Mouse (Mus musculus): ENCODE measurements at regions not wholly inside any gene's neighbourhood (a gene's known extent, or its start where the extent isn't known, plus 50 kb on each side); places are given as distances from the start of the nearest gene placed in this dataset.
A peak's percentile ranks its signal among the peaks of the same experiment; 100 is the strongest.
"Not testable (repeated sequence)": the region's sequence is repeated elsewhere in the genome, so short reads cannot be mapped to it uniquely, and the experiment has no call there.

DNA sequence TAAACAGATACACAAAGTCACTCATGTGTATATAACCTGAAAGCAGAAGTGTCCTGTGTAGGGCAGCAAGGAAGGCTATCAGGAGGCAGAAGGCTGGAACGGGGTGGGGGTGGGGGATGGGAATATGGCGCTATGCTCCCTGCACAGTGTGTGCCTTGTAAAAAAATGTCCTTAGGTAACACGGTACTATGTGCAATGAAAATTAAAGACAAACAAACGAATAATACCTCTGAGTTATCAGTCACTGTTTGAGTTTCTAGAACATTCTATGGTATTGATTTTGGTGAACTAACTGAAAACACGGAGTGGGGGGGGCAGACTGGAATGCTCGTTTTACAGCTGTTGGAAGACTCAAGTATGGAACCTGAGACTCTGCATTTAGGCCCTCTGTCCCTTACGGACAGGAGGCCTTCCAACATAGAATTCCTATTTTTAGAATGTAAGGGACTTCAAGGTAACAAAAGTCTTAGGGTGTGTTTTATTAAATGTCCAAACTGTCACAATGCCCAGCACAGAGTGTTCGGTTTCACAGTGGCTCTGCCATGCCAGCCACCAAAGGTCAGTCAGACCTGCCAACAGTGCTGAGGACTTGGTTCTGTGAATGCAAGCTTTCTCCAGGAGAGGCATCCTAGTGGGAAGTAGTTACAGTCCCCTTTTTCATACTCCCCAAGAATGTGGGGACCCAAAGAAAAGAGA is 240.6 kb downstream of the Ano6 start:
- DNase-seq (ENCODE audit: low spot score in 2 of 2): no peak

DNA sequence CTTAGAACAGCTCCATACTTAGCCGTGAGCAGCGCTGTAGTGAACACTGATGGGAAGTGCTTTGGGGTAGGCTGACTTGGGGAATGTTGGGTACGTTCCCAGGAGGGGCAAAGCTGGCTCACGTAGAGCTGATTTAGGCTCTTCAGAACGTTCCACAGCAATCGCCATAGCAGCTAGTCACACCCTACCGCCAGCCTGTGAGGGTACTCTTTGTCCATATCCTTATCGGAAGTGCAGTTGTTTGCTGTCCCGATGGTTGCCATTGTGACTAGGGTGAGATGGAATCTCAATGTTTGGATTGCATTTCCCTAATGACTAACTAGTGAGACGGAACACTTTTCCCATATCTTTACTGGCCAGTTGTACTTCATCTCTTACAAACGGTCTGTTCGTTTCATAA is 244.6 kb downstream of the Ano6 start:
- no peak for DNase-seq (ENCODE audit: low spot score in 2 of 2)

DNA sequence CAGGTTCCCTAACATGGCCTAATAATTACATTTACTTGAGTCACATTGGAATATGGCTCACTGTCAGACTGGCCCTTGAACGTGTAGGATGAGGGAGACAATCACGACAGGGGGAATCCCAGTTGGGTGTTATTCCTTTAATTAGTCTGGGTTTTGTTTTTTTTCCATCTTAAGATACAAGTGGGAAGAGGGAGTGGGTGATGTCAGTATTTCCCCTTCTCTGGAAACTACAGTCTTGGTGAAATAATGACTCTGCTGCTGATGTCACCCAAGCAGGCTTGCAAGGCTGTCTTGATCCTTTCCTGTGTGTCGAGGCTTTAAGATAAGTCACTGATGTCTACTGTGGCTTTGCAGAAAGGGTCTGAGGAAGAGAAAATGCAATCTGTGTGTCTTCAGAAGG is 241.8 kb upstream of the Arid2 start:
- DNase-seq (ENCODE audit: low spot score in 2 of 2): no peak

DNA sequence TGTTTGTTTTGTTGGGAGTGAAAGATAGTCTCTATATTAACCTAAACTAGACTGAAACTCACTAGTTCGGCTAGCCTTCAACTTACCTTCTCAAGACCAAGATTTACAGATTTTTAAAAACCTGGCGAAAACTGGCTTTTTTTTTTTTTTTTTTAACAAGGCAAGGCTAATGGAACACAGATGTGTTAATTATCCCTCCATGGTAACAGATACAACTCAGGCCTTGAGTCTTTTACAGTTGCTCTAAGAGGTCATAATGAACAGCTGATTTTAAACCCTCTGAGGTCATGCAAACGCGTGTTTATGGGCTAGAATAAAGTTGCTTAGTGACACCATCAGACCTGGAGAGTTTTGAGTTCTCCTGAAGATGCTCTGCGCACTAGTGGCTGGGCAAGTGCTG is 240.7 kb upstream of the Arid2 start:
- DNase-seq (ENCODE audit: low spot score in 2 of 2): no peak

DNA sequence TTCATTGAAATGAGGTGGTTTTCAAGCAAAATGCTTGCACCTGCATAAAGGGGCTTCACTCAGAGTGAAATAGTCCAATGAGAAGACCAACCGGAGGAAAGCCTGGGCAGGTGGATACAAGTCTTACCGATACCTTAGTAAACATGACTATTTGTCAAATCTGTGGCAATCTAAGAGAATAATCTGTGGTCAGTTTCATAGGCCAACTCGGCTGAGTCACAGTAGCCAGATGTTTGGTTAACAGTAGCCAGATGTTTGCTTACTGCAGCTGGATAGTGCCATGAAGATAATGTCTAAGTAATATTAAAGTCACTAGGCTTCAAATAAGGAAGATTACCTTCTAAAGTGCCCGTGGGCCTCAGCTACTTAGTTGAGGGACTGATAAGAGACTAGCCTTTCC is 236.9 kb upstream of the Arid2 start:
- DNase-seq (ENCODE audit: low spot score in 2 of 2): no peak

DNA sequence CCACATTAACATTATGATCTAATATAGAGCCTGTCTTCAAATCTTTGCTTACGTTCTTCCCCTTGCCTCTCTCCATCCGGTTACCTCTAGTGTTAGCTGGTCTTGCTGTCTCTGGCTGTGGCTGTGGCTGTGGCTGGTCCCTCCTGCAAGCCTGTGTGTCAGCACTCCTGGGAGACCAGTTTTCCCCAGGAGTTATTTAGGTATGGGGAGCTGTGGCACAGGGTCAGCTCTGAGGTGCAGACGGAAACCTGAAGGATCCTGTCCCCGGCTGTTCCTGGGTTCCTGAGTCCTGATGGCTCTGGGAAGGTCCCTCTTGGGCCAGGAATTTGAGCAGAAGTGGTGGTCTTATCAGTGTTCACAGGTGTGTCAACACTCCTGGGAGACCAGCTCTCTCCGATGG is 234.7 kb upstream of the Arid2 start:
- DNase-seq (ENCODE audit: low spot score in 2 of 2): no peak

DNA sequence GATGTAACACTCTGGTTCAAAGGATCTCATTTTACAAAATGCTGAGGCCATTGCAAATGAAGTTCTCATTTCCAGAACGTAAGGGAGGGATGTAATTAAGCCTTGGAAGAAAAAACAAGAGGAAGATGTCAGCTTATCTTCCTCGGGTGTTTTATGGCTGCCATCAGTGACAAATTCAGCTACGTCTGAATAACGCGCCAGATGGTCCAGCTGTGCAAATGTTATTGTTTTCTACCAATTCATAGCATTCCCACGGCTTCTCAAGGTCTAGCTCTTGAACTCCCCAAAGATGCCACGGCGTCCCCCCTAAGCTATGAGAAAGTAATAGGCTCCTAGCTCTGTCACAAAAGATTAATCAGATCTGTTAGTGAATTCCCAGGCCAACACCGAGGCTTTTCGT is 232.0 kb upstream of the Arid2 start:
- no peak for DNase-seq (ENCODE audit: low spot score in 2 of 2)

DNA sequence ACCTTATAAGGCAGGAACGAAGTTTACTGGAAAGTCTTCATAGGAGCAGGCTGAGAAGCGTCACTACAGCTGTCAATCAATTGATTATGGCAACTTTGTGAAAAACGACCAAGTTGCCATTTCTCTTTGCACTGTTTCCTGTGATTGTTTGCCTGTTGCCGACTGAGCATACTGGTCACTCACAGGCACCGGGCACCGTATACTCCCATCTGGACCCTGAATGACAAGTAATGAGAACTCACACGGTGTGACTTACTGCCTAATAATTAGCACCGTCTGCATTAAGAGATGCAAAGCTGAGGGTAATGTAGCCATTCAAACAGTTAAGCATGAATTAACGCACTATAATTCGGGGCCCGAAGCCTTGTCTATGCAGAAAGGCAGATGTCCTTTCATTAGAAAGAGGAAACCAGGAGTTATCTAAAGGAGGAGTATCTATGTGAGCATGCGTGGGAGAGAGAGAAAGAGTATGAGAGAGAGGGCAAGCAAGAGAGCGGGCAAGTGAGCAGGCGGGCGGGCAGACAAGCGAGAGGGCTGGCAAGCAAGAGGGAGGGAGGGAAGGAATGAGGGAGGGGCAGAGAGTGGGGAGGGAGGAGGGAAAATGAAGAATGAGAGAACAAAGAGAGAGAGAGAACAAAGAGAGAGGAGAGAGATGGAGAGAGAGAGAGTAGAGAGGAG is 231.4 kb upstream of the Arid2 start:
- no peak for DNase-seq (ENCODE audit: low spot score in 2 of 2)

DNA sequence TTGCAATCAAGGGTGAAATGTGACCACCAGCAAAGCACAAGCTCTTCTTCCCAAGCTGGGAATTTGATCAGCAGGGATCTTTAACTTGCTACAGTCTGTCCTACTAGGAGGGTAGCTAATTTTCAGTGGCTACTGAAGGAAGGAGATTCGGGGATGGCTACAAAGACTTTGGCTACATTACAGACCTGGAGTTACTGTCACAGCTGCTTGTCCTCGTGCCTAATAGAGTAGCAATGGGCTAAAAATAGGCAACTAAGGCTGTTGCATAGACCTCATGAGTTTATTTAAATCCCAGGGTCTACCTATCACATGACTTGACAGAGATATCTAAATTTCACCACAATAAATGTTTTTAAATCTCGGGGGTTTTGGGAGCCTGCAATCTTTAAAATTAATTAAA is 227.7 kb upstream of the Arid2 start:
- no peak for DNase-seq (ENCODE audit: low spot score in 2 of 2)

DNA sequence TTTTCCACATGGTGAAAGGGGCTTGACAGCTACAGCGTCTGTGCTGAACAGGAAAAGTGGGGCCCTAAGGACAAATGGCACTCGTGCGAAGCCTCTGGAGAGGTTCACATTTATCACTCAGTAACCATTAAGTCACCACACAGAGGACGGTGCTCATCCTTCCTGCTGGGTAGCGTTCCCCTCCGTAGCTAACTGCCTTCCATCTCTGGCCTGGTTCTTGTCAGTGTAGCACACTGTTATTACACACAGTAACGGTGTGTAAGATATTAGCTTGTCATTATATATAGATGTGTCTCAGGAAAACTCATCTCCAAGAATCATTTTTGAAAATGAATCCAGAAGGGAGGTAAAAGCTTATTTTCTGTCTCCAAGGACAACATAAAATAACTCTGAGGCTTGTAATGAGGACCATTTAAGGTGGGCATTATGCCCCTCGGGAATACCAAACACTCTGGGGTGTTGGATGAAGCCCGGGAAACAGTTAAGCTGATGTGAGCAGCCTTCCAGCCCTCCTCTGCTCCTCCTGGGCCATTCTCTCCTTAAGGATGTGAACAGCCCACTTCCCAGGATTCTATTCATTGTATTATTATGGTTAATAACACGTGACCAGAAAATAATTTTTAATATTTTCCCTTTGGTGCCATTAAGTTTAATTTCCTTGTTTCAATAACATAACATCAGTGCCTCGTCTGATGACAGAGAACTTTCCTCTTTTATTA is 222.7 kb upstream of the Arid2 start:
- no peak for DNase-seq (ENCODE audit: low spot score in 2 of 2)

DNA sequence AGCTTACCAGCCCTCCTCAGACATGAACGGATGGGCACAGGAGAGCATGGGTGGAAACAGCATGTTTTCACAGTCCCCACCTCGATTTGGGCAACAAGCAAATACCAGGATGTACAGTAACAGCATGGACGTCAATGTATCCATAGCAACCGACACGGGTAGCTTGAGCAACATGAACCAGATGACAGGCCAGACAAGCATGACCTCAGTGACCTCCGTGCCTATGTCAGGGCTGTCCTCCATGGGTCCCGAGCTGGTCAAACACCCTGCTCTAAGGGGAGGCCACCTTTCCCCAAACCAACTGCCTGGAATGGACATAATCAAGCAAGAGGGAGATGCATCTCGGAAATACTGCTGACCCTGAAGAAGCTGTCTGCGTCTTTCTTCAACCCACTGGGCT is 211.7 kb upstream of the Arid2 start:
- no peak for DNase-seq (ENCODE audit: low spot score in 2 of 2)

DNA sequence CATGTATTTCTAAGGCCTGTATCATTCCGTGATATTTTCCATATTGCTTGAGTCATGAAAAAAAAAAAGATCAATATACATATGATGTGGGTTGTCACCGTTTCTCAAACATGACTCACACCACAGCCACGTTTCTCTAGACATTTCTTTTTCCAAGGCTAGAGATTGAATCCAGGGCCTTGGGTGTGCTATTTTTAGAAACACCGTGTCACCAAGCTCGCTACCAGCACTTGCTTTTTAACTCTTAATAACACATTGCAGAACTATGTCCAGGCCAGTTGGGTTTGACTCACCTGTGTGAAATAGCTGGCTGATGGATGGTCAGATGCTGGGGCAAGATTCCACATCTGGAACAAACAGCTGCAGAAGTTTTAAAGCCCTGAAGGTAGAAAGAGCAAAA is 209.6 kb upstream of the Arid2 start:
- no peak for DNase-seq (ENCODE audit: low spot score in 2 of 2)

DNA sequence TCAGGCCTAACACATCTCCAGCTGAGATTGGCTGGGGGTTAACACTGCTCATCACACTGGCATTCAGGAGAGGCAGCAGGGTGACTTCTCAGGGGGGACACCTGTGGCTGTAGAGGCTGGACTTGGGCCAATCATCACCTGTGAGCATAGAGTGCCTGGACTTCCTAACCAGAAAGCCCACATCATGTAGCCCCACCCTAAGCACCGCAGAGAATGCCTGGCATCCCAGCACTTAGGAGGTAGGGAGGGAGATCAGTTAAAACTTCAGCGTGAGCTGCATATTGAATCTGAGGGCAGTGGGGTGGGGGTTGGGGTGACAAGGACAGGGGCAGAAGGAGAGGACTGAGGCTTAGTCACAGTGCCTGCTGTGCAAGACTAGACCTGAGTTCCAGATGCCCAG is 208.7 kb upstream of the Arid2 start:
- no peak for DNase-seq (ENCODE audit: low spot score in 2 of 2)

DNA sequence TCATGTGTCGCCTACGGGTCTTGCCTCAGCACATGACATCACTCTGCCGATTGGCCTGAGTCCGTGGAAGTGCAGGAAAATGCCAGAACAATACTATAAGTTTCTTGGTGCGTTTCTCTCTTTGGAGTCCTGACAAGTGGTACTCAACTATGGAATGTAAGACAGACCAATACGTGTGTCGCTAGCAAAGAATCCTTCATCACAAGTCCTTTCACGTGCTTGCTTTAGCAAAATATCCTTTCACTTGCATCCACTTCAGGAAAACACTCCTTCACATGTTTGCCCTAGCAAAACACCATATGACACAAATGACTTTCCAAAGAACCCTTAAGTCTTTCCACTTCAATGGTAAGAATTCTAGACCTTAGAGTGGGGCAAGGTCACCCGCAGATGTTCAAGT is 197.6 kb upstream of the Arid2 start:
- no peak for DNase-seq (ENCODE audit: low spot score in 2 of 2)

DNA sequence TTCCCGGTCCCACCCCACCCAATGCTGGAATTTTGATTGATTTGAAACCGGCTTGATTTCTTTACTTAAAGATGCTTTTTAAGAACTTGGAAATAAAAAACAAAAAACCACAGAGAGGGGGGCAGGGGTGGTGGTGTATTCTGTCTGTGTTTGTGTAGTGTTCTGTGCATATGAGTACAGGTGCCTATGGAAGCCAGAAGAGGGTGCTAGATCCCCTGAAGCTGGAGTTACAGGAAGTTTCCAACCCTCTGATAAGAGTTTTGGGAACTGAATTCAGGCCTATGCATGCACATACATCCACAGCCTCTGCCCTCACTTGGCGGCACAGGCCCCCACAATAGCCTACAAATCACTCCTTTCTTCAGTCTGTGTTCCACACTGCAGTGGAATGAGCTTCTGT is 190.9 kb upstream of the Arid2 start:
- DNase-seq (ENCODE audit: low spot score in 2 of 2): no peak

DNA sequence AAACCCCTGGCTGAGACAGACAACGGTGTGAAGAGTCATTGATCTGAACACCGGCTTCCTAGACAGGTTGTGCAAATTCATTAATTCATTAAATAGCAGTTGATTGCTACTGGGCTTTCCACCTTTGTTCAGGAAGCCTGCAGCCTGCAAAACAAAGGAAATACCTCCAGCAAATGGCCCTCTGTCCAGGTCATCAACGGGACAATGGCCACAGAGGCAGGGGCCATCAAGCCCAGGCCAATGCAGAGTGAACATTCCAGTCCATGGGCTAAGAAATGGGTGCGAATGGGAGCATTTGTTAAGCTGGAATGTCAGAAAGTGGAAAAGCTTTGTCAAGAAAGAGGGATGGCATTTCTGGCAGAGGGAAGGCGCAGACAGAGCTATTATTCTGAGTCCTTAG is 188.5 kb upstream of the Arid2 start:
- DNase-seq (ENCODE audit: low spot score in 2 of 2): no peak

DNA sequence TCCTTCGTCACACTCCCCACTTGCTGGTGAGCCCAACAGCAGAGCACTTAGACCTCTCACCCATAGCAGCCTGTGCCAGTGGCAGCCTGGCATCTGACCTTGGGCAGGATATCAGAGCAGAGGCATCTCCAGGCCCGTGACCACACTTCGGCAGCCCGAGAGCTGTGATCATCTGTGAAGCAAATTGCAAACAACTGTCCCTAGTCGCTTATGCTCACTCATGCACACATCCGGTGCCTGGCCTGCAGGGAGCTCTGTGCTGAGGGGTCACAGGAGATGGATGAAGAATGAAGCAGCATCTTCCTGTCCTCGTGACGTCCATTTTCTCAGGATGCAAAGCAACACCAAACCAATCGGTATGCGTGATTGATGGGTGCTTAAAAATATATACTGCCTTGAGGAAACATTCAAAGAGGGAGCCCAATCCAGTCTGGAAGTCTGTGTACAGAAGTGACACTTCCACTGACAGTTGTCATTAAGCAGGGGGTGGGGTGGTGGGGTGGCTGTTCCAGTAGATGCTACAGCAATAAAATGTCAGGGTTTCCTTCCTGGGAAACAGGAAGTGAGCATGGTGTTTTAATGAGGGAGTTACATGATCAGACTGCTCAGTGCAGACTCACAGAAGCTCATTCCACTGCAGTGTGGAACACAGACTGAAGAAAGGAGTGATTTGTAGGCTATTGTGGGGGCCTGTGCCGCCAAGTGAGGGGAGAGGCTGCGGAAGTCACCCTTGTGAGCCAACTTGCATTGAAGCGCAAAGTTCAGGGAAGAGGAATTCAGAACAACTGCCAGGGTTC is 187.3 kb upstream of the Arid2 start:
- DNase-seq (ENCODE audit: low spot score in 2 of 2): not testable (repeated sequence)

DNA sequence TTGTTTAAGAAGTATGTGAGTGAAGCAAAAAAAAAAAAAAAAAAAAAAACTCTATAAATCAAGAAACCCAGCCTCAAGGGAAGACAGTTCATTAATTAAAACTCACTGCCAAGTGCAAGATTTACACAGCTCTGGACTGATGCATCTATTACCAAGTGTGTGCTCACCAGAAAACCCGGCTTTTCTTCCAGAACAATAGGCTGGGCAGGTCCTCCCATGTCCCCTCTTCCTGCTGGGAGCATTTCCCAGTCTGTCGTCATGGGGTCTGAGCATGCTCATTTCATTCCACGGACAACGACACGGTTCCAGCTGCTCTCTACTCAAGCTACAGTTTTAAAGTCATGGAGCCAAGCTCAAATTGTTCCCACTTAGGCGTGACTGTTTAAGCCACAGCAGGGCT is 183.6 kb upstream of the Arid2 start:
- DNase-seq (ENCODE audit: low spot score in 2 of 2): no peak

DNA sequence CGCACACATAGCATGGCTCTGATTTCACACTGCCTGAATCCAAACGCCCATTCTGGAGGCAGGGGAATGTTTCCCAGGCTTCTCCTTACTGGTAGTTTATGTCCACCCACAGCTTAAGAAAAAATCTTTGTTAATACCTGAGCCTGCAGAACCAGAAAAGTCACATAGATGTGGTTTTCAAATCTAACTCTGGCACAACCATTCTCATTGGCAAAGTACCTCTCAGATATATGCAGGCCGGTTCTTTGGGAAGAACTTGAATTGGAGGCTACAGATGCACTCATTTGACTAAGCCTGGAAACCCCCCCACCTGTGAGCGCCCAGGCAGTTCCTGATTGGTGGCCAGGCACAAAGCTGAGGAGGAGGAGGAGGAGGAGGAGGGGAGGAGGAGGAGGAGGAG is 179.8 kb upstream of the Arid2 start:
- DNase-seq (ENCODE audit: low spot score in 2 of 2): no peak

DNA sequence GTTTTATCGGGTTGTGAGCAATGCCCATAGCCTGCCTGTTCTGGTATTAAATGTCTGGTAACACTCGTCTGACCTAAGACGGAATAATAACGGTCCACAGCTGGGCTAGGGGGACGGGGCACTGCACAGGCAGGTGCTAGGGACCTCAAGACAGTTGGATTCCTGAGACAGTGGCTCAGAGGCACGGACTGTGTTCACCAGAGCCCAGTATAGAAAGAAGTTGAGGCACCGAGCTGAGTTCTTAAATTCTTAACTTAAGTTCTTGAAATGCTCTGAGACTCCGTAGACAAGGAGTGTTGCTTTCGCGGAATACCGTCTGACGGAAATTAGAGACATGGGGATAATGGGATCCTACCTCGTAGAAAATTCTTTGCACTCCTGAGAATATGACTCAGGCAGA is 174.2 kb upstream of the Arid2 start:
- no peak for DNase-seq (ENCODE audit: low spot score in 2 of 2)

DNA sequence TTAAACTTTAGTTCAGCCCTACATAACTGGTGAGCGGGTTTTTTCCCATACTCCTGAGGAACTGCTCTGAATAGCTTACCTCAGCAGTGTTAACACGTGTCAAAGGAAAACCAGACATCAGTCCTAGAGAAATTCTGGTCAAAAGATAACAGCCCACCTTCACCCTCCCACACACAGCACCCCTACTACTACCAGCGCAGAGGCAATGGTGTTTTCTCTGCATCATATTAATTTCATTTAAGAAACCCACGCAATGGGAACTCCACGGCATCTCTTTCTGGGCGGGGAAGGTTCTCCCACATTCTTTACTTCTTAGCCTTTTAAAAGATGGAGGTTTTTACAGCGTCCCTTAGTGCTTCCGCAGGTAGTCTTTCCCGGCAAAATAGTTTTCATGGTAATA is 172.7 kb upstream of the Arid2 start:
- DNase-seq (ENCODE audit: low spot score in 2 of 2): no peak

DNA sequence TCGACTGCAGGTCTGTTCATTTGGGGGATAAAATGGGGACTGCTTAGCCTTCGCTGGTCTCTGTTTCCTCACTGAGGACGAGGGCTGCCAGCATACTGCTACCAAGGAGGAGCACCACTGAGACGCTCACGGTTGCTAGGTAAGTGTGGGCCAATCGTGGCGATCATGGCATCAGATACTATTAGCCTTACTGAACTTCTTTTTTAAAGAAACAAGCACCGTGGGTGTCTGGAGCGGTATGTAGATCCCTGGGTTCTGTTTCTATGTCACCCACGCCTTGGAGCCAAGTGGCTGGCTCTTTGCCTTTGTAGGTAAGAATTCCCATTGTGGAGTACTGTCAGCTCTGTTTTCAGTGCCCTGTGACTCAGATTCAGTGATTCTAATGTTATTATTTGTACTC is 172.1 kb upstream of the Arid2 start:
- peak in 1 of 2 experiments; percentile 10 for DNase-seq (ENCODE audit: low spot score in 2 of 2)
